Mouse (Mus musculus): Measurements from ENCODE around the gene Ctps. TPM values are rescaled to one million over a fixed set of nuclear protein-coding genes. Genes with fewer than 3 reads are reported as not detected.

The Ctps gene
- total and polyA plus RNA-seq, 2 experiments from 2014 or later: 52.5 to 66.3 TPM

DNA sequence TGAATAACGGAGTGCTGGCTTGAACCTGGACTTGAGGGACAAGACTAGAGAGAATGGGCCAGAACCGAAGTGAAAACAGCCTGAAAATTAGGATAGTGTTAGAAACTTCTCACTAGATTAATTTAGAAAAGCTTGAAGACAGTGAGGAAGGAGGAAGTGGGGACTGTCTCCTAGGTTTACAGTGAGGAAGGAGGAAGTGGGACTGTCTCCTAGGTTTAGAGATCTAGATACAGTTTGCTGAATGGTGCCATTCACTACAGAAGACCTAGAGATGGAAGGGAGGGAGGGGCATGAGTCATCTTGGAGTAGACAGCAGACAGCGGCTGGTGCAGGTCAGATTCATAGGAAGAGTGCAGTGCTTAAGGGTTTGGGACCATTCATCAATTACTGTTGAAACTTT lies 47.0 kb downstream of the Ctps start:
- H3K36me3 ChIP-seq (ENCODE audit: insufficient read depth, low read length): peaks cover 62% of the 10 kb centered on the region
- WGBS: 93% methylated on average over 3 of the region's 3 CpGs

DNA sequence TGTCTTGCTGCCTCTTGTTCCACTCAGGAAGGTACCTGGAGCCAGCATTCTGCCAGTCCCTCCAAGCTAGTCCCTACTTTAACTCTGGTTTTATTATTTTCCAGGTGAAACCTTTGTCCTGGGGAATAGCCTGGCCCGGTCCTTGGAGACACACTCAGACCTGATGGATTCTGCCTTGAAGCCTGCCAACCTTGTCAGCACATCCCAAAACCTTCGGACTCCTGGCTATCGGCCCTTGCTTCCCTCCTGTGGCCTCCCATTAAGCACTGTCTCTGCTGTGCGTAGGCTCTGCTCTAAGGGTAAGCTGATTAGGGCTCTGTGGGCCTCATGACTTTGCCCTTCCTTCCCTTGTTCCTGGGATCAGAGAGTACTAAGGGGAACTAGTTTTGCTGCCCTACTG lies 47.7 kb downstream of the Ctps start:
- no peak overlapping the region for H3K27ac ChIP-seq (ENCODE audit: low read depth, low read length)
- no peaks in the 10 kb centered on the region for H3K27me3 ChIP-seq (ENCODE audit: insufficient read depth, low read length)
- H3K4me2 ChIP-seq (ENCODE audit: low read depth, low read length, poor library complexity, severe bottlenecking): no peak overlapping the region
- no peaks in the 10 kb centered on the region for H3K4me1 ChIP-seq (ENCODE audit: insufficient read depth, low read length)
- ATAC-seq (ENCODE audit: low FRiP score) (no peak), DNase-seq (ENCODE audit: low spot score) (no peak)
- TF ChIP-seq CTCF (IDR thresholded peaks at IDR 0.05): no peak
- H3K9ac ChIP-seq (replicated peaks; ENCODE audit: low read length, poor library complexity, severe bottlenecking): no peak overlapping the region
- no peak overlapping the region for H3K4me3 ChIP-seq (ENCODE audit: low read depth, low read length)
- 91% methylated on average over 4 of the region's 4 CpGs for WGBS
- peaks cover 63% of the 10 kb centered on the region for H3K36me3 ChIP-seq (ENCODE audit: insufficient read depth, low read length)
- H3K9me3 ChIP-seq (ENCODE audit: low read length): no peaks in the 10 kb centered on the region

More for the DNA sequence above, 47.0 kb downstream of the Ctps start:
- H3K4me2 ChIP-seq (ENCODE audit: low read depth, low read length, poor library complexity, severe bottlenecking): no peak overlapping the region
- no peaks in the 10 kb centered on the region for H3K9me3 ChIP-seq (ENCODE audit: low read length)
- TF ChIP-seq CTCF (IDR thresholded peaks at IDR 0.05): no peak
- DNase-seq (ENCODE audit: low spot score): no peak
- no peaks in the 10 kb centered on the region for H3K4me1 ChIP-seq (ENCODE audit: insufficient read depth, low read length)
- no peak overlapping the region for H3K9ac ChIP-seq (replicated peaks; ENCODE audit: low read length, poor library complexity, severe bottlenecking)
- no peak overlapping the region for H3K4me3 ChIP-seq (ENCODE audit: low read depth, low read length)
- ATAC-seq (ENCODE audit: low FRiP score): no peak
- H3K27ac ChIP-seq (ENCODE audit: low read depth, low read length): no peak overlapping the region
- H3K27me3 ChIP-seq (ENCODE audit: insufficient read depth, low read length): no peaks in the 10 kb centered on the region

DNA sequence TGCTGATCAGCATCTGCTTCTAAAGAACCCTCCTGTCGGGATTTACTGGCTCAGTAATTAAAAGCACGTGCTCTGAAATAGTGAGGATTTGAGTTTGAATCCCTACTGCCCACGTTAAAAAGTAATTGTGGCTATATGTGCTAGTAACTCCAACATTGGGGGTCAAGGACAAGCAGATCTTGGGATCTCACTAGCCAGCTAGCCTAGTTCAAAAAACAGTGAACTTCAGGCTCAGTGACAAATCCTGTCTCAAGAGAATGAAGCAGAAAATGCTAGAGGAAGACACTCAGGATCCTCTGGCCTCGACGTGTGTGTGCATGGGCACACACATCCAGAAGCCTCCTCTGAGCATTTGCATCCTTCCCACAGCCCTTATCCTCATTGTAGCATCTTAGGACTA lies 48.3 kb downstream of the Ctps start:
- Histone ChIP-seq H3K36me3 (ENCODE audit: insufficient read depth, low read length) (peaks cover 68% of the 10 kb centered on the region), H3K9me3 (ENCODE audit: low read length) (no peaks in the 10 kb centered on the region), H3K27ac (ENCODE audit: low read depth, low read length) (no peak overlapping the region), H3K27me3 (ENCODE audit: insufficient read depth, low read length) (no peaks in the 10 kb centered on the region), H3K9ac (replicated peaks; ENCODE audit: low read length, poor library complexity, severe bottlenecking) (no peak overlapping the region), H3K4me2 (ENCODE audit: low read depth, low read length, poor library complexity, severe bottlenecking) (no peak overlapping the region), H3K4me1 (ENCODE audit: insufficient read depth, low read length) (no peaks in the 10 kb centered on the region), H3K4me3 (ENCODE audit: low read depth, low read length) (no peak overlapping the region)
- DNase-seq (ENCODE audit: low spot score) (no peak), ATAC-seq (ENCODE audit: low FRiP score) (no peak)
- 71% methylated on average over 5 of the region's 5 CpGs for WGBS
- no peak for TF ChIP-seq CTCF (IDR thresholded peaks at IDR 0.05)

DNA sequence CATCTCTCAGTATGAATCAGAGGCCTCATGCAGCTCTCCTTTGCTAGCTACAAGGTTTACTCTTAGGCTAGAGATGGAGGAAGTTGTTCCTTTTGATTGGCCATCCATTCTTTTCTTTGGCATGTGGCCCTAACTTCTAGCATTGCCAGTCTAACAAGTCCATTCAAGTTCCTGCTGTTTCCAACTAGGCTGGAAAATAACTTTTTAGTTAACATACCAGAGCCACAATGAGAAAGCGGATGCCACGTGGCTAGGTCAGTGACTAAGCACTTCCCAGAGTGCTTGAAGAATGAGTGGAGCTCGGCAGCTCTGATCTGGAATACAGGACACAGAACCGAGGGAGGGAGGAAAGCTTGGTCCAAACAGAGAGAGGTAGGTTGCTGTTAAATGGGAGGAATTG lies 52.7 kb downstream of the Ctps start:
- 78% methylated on average over 4 of the region's 4 CpGs for WGBS
- no peak for TF ChIP-seq CTCF (IDR thresholded peaks at IDR 0.05)
- H3K27me3 ChIP-seq (ENCODE audit: insufficient read depth, low read length): no peaks in the 10 kb centered on the region
- H3K9me3 ChIP-seq (ENCODE audit: low read length): no peaks in the 10 kb centered on the region
- no peak for DNase-seq (ENCODE audit: low spot score)
- no peaks in the 10 kb centered on the region for H3K4me1 ChIP-seq (ENCODE audit: insufficient read depth, low read length)
- H3K36me3 ChIP-seq (ENCODE audit: insufficient read depth, low read length): peaks cover 49% of the 10 kb centered on the region
- H3K4me3 ChIP-seq (ENCODE audit: low read depth, low read length): no peak overlapping the region
- ATAC-seq (ENCODE audit: low FRiP score): no peak
- no peak overlapping the region for H3K27ac ChIP-seq (ENCODE audit: low read depth, low read length)
- H3K9ac ChIP-seq (replicated peaks; ENCODE audit: low read length, poor library complexity, severe bottlenecking): no peak overlapping the region
- H3K4me2 ChIP-seq (ENCODE audit: low read depth, low read length, poor library complexity, severe bottlenecking): no peak overlapping the region

DNA sequence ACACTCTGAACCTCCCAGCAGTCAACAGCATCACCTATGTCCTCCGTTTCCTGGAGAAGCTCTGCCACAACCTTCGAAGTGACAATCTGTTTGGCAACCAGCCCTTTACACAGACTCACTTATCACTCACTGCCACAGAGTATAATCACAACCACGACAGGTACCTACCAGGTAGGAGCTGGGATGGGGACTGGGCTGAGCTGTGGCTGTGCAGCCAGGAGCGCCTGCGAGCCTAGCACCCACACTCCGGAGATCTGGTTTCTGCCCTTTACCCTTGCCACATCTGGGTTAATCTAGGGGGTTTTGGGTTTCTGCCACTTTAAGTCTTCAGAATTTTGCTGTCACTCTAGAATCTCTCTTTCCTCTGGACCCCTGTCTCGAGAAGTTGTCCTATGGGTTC lies 53.2 kb downstream of the Ctps start:
- 96% methylated on average over 7 of the region's 7 CpGs for WGBS
- TF ChIP-seq CTCF (IDR thresholded peaks at IDR 0.05): no peak

DNA sequence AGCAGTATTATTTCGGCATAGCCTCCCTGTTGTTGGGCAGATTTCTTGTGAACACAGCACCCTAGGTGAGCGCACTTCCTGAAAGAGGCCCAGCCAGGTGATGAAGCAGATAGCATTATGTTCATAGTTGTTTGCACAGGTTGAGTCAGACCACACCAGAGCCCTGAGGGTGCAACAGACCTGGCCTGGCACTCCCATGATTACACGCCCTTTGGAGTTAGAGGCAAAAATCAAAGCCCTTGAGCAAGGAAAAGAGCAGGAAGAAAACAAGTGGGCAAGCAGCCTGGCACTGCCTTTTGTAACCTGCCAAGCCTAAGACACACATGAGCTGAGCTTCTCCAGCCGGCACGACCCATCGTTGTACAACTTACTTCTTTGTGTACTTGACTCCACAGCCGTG lies 53.6 kb downstream of the Ctps start:
- no peak for TF ChIP-seq CTCF (IDR thresholded peaks at IDR 0.05)
- H3K27me3 ChIP-seq (ENCODE audit: insufficient read depth, low read length): no peaks in the 10 kb centered on the region
- WGBS: 93% methylated on average over 7 of the region's 7 CpGs
- DNase-seq (ENCODE audit: low spot score) (no peak), ATAC-seq (ENCODE audit: low FRiP score) (no peak)
- peaks cover 43% of the 10 kb centered on the region for H3K36me3 ChIP-seq (ENCODE audit: insufficient read depth, low read length)
- H3K4me1 ChIP-seq (ENCODE audit: insufficient read depth, low read length): no peaks in the 10 kb centered on the region
- no peak overlapping the region for H3K4me2 ChIP-seq (ENCODE audit: low read depth, low read length, poor library complexity, severe bottlenecking)
- H3K9ac ChIP-seq (replicated peaks; ENCODE audit: low read length, poor library complexity, severe bottlenecking): no peak overlapping the region
- H3K4me3 ChIP-seq (ENCODE audit: low read depth, low read length): no peak overlapping the region
- no peak overlapping the region for H3K27ac ChIP-seq (ENCODE audit: low read depth, low read length)
- H3K9me3 ChIP-seq (ENCODE audit: low read length): no peaks in the 10 kb centered on the region

More for the DNA sequence above, 53.2 kb downstream of the Ctps start:
- H3K4me2 ChIP-seq (ENCODE audit: low read depth, low read length, poor library complexity, severe bottlenecking): no peak overlapping the region
- DNase-seq (ENCODE audit: low spot score) (no peak), ATAC-seq (ENCODE audit: low FRiP score) (no peak)
- H3K27me3 ChIP-seq (ENCODE audit: insufficient read depth, low read length): no peaks in the 10 kb centered on the region
- H3K27ac ChIP-seq (ENCODE audit: low read depth, low read length): no peak overlapping the region
- no peak overlapping the region for H3K9ac ChIP-seq (replicated peaks; ENCODE audit: low read length, poor library complexity, severe bottlenecking)
- H3K4me1 ChIP-seq (ENCODE audit: insufficient read depth, low read length): no peaks in the 10 kb centered on the region
- H3K4me3 ChIP-seq (ENCODE audit: low read depth, low read length): no peak overlapping the region
- H3K9me3 ChIP-seq (ENCODE audit: low read length): no peaks in the 10 kb centered on the region
- peaks cover 47% of the 10 kb centered on the region for H3K36me3 ChIP-seq (ENCODE audit: insufficient read depth, low read length)

Data from midbrain, postnatal 0 days (tissue).